Mouse (Mus musculus): Measurements from ENCODE around the gene Dbndd2. TPM values are rescaled to one million over a fixed set of nuclear protein-coding genes. Genes with fewer than 3 reads are reported as not detected.

Dbndd2 gene
- polyA plus RNA-seq (2015; fragmentation: Nextera tagmentation; extraction: Ambion mirVana), result 16.0 and 16.4 TPM in 2 replicates

DNA sequence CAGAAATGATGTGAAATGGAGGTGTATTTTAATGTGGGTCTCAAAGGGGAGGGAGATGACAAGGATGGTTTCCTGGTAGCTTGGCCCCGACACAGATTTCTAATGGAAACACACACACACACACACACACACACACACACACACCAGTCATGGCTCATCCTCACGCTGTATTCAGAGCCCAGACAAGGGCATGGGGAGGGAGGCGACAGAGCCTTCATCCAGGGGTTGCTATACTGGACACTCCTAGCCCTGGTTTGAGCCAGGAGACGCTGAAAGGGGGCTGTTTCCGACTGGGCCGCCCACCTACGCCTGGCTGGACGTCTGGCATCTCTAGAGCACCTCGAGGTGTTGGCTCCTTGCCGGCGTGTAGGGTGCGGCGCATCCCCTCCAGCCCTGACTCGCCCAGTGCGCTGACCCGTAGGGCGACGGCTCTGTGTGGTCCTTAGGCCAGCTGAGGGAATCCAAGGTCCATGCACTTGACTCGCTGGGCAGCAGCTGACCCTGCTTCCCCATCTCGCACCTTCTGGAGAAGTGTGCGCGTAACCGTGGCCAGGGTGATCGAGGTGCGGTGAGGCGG, at the start of gene Dbndd2:
Gene Dbndd2 (plus strand): TSS at position 426 of the 577 bp plus-strand sequence.
- H3K4me1 ChIP-seq (ENCODE audit: control insufficient read depth, insufficient read depth, low read length), result peaks cover 11% of the 10 kb centered on the region
- no peaks in the 10 kb centered on the region for H3K36me3 ChIP-seq (ENCODE audit: control insufficient read depth, insufficient read depth, low read length)
- peak within 1 kb of the TSS; percentile 6; the same call in 1 of the 2 replicates for H3K27ac ChIP-seq (ENCODE audit: low read length)
- peak; percentile 70 for ATAC-seq
- 4% methylated on average over 26 of the region's 26 CpGs for WGBS
- H3K9ac ChIP-seq (ENCODE audit: low read depth, low read length), result peak within 1 kb of the TSS; percentile 83
- H3K4me3 ChIP-seq (ENCODE audit: low read length), result peak within 1 kb of the TSS; percentile 88
- H3K27me3 ChIP-seq (replicated peaks; ENCODE audit: control insufficient read depth, insufficient read depth, low read length), result no peaks in the 10 kb centered on the region
- no peaks in the 10 kb centered on the region for H3K9me3 ChIP-seq (ENCODE audit: control insufficient read depth, low read length)
- H3K4me2 ChIP-seq (ENCODE audit: low read depth, low read length), result peak within 1 kb of the TSS; percentile 99

DNA sequence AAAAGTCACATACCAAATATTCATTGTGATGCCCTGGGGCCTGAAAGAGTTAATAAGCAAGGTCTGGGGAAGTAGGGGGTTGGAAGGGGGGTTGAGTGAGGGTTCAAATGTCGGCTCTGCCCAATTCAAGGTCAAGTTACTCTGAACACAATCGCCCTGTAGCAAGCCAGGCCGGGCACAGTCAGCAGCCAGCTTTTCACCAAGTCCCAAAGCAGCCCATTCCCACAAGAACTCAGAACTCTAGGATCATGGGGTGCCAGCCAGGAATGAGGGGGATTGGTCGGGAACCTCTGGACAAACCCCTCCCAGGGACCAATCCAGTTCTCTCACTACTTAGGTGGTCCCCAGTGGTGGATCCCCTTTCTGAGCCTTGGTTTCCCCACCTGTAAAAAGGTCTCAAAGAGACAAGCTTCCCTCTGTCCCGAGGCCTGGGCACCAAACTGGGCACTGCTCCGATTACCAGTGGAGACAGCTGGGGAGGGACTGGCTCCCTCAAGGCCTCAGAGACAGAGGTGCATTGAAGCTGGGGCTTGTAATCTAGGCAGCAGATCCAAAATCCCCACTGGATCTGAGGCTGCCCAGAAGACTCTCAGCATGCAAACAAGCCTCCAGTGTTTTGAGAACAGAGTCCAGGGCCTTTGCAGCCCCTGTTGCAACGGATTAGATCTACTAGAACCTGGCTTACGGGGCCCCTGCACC, 49.5 kb upstream of the Dbndd2 start:
- Histone ChIP-seq H3K9ac (ENCODE audit: low read depth, low read length) (peak overlapping the region; percentile 63), H3K36me3 (ENCODE audit: control insufficient read depth, insufficient read depth, low read length) (no peaks in the 10 kb centered on the region), H3K4me2 (ENCODE audit: low read depth, low read length) (peak overlapping the region; percentile 59), H3K4me3 (ENCODE audit: low read length) (peak overlapping the region; percentile 28), H3K9me3 (ENCODE audit: control insufficient read depth, low read length) (no peaks in the 10 kb centered on the region), H3K27ac (ENCODE audit: low read length) (peak overlapping the region; percentile 95), H3K27me3 (replicated peaks; ENCODE audit: control insufficient read depth, insufficient read depth, low read length) (no peaks in the 10 kb centered on the region), H3K4me1 (ENCODE audit: control insufficient read depth, insufficient read depth, low read length) (peaks cover 71% of the 10 kb centered on the region)
- 24% methylated on average over 8 of the region's 8 CpGs for WGBS
- ATAC-seq, result no peak

DNA sequence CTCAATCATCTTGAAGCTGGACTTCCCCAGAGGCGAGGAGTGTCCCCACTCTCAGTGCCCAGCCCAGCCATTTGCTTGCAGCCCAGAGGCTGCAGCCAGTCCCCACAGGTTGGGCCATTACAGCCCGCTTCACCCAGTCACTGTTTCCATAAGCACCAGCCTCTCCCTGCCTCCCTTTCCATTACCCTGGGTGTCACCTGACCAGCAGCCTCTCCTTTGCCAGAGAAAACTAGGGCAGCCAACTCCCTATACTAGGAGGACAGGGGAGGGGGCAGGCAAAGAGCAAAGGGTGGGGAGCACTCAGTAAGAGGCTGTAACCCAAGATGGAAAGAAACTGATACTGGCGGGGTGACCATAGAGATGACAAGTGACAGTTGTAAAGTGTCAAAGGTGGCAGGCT, 48.9 kb upstream of the Dbndd2 start:
- Histone ChIP-seq H3K27me3 (replicated peaks; ENCODE audit: control insufficient read depth, insufficient read depth, low read length) (no peaks in the 10 kb centered on the region), H3K36me3 (ENCODE audit: control insufficient read depth, insufficient read depth, low read length) (no peaks in the 10 kb centered on the region), H3K4me3 (ENCODE audit: low read length) (peak overlapping the region; percentile 28), H3K9me3 (ENCODE audit: control insufficient read depth, low read length) (no peaks in the 10 kb centered on the region), H3K27ac (ENCODE audit: low read length) (peak overlapping the region; percentile 95), H3K4me1 (ENCODE audit: control insufficient read depth, insufficient read depth, low read length) (peaks cover 65% of the 10 kb centered on the region), H3K9ac (ENCODE audit: low read depth, low read length) (peak overlapping the region; percentile 63), H3K4me2 (ENCODE audit: low read depth, low read length) (peak overlapping the region; percentile 59)
- WGBS, result 49% methylated on average over 3 of the region's 3 CpGs
- peak; percentile 66 for ATAC-seq

DNA sequence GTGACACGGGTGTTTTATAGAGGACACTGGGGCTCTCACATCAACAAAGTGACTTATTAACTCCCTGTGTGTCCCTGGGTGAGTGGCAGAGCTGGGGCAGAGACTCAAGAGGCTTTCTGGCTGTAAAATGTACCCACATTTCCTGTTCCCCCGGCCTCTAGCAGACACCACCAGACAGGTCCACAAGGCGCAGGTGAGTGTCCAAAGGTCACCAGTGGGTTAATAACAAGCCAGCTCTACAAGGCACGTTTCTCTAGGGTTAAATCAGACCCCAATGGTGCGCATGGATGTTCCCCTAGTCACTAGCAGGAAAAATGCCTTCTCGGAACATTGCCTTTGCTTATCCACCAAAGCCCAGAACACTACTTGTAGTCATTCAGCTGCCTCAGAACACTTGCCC, 48.2 kb upstream of the Dbndd2 start:
- Histone ChIP-seq H3K27me3 (replicated peaks; ENCODE audit: control insufficient read depth, insufficient read depth, low read length) (no peaks in the 10 kb centered on the region), H3K36me3 (ENCODE audit: control insufficient read depth, insufficient read depth, low read length) (no peaks in the 10 kb centered on the region), H3K27ac (ENCODE audit: low read length) (peak overlapping the region; percentile 95), H3K4me3 (ENCODE audit: low read length) (peak overlapping the region; percentile 30), H3K9ac (ENCODE audit: low read depth, low read length) (0 out of 2 replicates have a peak overlapping the region, but pooled peaks have one; percentile 20), H3K9me3 (ENCODE audit: control insufficient read depth, low read length) (no peaks in the 10 kb centered on the region), H3K4me1 (ENCODE audit: control insufficient read depth, insufficient read depth, low read length) (peaks cover 58% of the 10 kb centered on the region), H3K4me2 (ENCODE audit: low read depth, low read length) (peak overlapping the region; percentile 84)
- ATAC-seq, result peak; percentile 78
- WGBS, result 43% methylated on average over 6 of the region's 6 CpGs

DNA sequence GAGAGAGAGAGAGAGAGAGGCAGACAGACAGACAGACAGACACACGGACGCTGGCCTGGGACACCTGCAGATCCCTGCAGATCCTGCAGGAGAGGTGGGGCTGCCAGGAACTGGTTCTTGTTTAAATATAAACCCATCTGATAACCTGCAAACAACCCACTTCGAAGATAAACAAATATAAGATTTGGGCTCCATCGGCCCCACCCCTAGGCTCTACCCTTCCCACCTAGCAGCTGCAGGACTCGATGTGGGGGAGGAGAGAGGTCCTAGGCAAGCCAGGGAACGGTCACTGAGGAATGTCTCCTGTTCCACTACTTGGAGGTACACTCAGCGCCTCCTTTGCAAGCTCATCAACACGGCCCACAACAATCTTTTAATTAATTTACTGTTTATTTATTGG, 47.6 kb upstream of the Dbndd2 start:
- Histone ChIP-seq H3K27ac (ENCODE audit: low read length) (peak overlapping the region; percentile 95), H3K9me3 (ENCODE audit: control insufficient read depth, low read length) (no peaks in the 10 kb centered on the region), H3K27me3 (replicated peaks; ENCODE audit: control insufficient read depth, insufficient read depth, low read length) (no peaks in the 10 kb centered on the region), H3K4me2 (ENCODE audit: low read depth, low read length) (peak overlapping the region; percentile 84), H3K9ac (ENCODE audit: low read depth, low read length) (0 out of 2 replicates have a peak overlapping the region, but pooled peaks have one; percentile 20), H3K4me3 (ENCODE audit: low read length) (peak overlapping the region; percentile 30), H3K36me3 (ENCODE audit: control insufficient read depth, insufficient read depth, low read length) (no peaks in the 10 kb centered on the region), H3K4me1 (ENCODE audit: control insufficient read depth, insufficient read depth, low read length) (peaks cover 52% of the 10 kb centered on the region)
- WGBS, result 37% methylated on average over 8 of the region's 8 CpGs
- ATAC-seq, result peak; percentile 25

DNA sequence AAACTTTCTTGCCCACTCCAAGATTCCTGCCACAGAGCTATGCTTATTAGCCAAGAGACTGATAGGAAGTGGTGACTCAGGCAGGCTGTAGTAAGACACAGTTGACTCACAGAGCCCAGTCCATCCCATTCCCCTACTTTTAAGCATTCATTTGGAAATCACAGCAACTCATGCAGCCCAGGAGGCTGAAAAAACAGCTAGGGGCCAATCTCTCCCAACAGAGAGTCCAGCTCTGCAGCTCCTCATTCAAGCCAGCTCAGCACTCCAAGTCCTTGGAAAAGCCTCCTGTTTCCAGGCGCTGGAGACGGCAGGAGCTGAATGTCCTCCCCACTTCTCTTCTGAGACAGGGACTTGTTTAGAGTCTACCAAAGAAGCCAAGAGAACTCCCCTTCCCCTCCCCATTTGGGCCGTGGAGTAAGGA, 46.9 kb upstream of the Dbndd2 start:
- peak overlapping the region; percentile 30 for H3K4me3 ChIP-seq (ENCODE audit: low read length)
- peak overlapping the region; percentile 84 for H3K4me2 ChIP-seq (ENCODE audit: low read depth, low read length)

DNA sequence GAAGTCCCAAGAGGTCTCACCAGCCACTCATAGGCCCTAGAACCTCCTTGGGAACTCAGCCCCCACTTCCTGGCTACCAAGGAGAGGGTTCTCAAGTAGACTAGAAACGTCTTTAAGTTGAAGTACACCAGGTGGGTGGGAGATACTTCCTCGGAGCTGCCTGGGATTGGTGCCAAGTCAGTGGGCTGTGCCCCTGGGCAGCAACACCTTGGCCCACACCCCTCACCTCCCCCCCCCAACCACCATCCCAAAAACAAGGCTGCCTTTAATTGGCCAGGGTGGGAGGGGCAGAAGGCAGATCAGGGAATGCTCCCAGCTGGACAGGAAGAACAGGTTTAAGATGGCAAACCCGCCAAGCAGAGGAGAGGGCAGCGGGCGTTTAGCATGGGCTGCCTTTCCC, 45.6 kb upstream of the Dbndd2 start:
- WGBS, result 55% methylated on average over 5 of the region's 5 CpGs
- Histone ChIP-seq H3K9ac (ENCODE audit: low read depth, low read length) (0 out of 2 replicates have a peak overlapping the region, but pooled peaks have one; percentile 91), H3K4me2 (ENCODE audit: low read depth, low read length) (peak overlapping the region; percentile 84)

More for the DNA sequence above, 46.9 kb upstream of the Dbndd2 start:
- peaks cover 45% of the 10 kb centered on the region for H3K4me1 ChIP-seq (ENCODE audit: control insufficient read depth, insufficient read depth, low read length)
- H3K36me3 ChIP-seq (ENCODE audit: control insufficient read depth, insufficient read depth, low read length), result no peaks in the 10 kb centered on the region
- WGBS, result 45% methylated on average over 3 of the region's 3 CpGs
- no peaks in the 10 kb centered on the region for H3K9me3 ChIP-seq (ENCODE audit: control insufficient read depth, low read length)
- H3K27ac ChIP-seq (ENCODE audit: low read length), result peak overlapping the region; percentile 95
- no peaks in the 10 kb centered on the region for H3K27me3 ChIP-seq (replicated peaks; ENCODE audit: control insufficient read depth, insufficient read depth, low read length)
- ATAC-seq, result no peak
- H3K9ac ChIP-seq (ENCODE audit: low read depth, low read length), result peak overlapping the region; percentile 39

DNA sequence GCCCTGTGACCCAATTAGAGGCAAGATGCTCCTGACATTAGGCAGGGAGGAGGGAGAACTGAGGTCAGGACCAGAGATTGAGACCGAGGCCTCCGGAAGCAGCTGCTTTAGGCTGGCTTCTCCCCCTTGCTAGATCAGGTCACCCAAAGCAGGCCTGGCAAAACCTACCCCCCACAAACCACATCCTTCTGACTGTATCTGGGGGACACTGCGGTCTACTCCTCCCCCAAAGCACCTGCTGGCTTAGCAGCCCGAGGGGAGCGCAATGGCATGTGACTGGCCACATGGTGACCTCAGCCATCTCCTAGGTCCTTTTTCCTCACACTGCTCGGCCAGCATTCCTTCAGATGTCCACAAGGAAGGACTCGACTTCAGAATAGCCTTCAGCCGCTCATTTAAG, 44.8 kb upstream of the Dbndd2 start:
- Histone ChIP-seq H3K4me1 (ENCODE audit: control insufficient read depth, insufficient read depth, low read length) (peaks cover 27% of the 10 kb centered on the region), H3K27me3 (replicated peaks; ENCODE audit: control insufficient read depth, insufficient read depth, low read length) (no peaks in the 10 kb centered on the region), H3K27ac (ENCODE audit: low read length) (peak overlapping the region; percentile 83), H3K36me3 (ENCODE audit: control insufficient read depth, insufficient read depth, low read length) (no peaks in the 10 kb centered on the region), H3K4me3 (ENCODE audit: low read length) (peak overlapping the region; percentile 76), H3K9ac (ENCODE audit: low read depth, low read length) (peak overlapping the region; percentile 91), H3K9me3 (ENCODE audit: control insufficient read depth, low read length) (no peaks in the 10 kb centered on the region), H3K4me2 (ENCODE audit: low read depth, low read length) (peak overlapping the region; percentile 84)
- no peak for ATAC-seq
- 28% methylated on average over 8 of the region's 8 CpGs for WGBS

More for the DNA sequence above, 45.6 kb upstream of the Dbndd2 start:
- peak overlapping the region; percentile 83 for H3K27ac ChIP-seq (ENCODE audit: low read length)
- H3K27me3 ChIP-seq (replicated peaks; ENCODE audit: control insufficient read depth, insufficient read depth, low read length), result no peaks in the 10 kb centered on the region
- H3K4me3 ChIP-seq (ENCODE audit: low read length), result peak overlapping the region; percentile 76
- no peaks in the 10 kb centered on the region for H3K9me3 ChIP-seq (ENCODE audit: control insufficient read depth, low read length)
- H3K36me3 ChIP-seq (ENCODE audit: control insufficient read depth, insufficient read depth, low read length), result no peaks in the 10 kb centered on the region
- ATAC-seq, result no peak
- H3K4me1 ChIP-seq (ENCODE audit: control insufficient read depth, insufficient read depth, low read length), result peaks cover 33% of the 10 kb centered on the region

DNA sequence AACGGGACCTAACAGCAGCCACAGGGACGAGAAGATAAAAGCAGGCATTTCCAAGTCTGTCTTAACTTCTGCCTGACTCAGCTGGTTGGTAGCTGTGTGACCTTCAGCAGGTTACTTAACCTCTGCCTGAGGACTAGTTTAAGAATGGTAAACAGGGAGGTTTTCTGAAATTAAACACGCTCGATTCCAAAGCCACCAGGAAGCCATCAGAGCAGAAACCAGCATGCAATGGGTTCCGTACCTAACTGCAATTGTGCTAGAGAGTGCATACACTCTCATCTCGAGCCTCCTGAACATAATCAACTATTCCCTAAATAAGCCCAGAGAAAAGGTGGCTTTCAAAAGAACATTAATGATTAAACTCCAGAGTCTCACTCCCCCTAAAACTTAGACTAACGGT, 44.2 kb upstream of the Dbndd2 start:
- no peaks in the 10 kb centered on the region for H3K27me3 ChIP-seq (replicated peaks; ENCODE audit: control insufficient read depth, insufficient read depth, low read length)
- peak overlapping the region; percentile 83 for H3K27ac ChIP-seq (ENCODE audit: low read length)
- H3K36me3 ChIP-seq (ENCODE audit: control insufficient read depth, insufficient read depth, low read length), result no peaks in the 10 kb centered on the region
- no peaks in the 10 kb centered on the region for H3K9me3 ChIP-seq (ENCODE audit: control insufficient read depth, low read length)
- H3K4me2 ChIP-seq (ENCODE audit: low read depth, low read length), result peak overlapping the region; percentile 84
- no peak for ATAC-seq
- H3K4me3 ChIP-seq (ENCODE audit: low read length), result peak overlapping the region; percentile 76
- H3K9ac ChIP-seq (ENCODE audit: low read depth, low read length), result peak overlapping the region; percentile 91
- WGBS, result 20% methylated on average over 7 of the region's 7 CpGs
- H3K4me1 ChIP-seq (ENCODE audit: control insufficient read depth, insufficient read depth, low read length), result peaks cover 21% of the 10 kb centered on the region

Data from intestine, embryonic 16.5 days (tissue).